Mouse (Mus musculus) right cerebral cortex, postnatal 14 days (tissue): ENCODE data around the gene Snca.
"Not testable (repeated sequence)": the region's sequence is repeated elsewhere in the genome, so short reads cannot be mapped to it uniquely, and the experiment has no call there.

ENCODE experiments used
- DNase-seq: peaks from one replicate; pipeline ENCODE4 v3.0.0; 2022

Snca gene

DNA sequence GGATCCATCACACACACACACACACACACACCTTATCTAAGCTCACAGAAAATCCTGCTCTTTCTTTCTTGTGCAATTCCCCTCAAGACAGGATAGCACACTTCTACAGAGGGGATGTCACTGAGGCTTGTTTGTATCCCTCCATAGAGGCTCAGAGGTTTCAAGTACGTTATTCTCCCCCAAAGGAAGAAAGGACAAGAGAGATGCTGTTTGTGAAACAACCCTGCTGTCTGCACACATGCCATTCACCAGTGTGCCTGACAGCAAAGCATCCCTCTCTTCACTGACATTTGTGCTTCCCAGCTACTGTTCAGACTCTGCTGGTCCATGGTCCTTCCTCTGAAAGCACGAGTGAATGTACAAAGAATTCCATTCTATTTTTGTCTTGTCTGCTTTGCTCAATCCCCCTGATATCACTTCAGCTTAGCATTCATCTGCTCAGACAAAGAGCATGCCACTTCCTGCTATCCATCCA is 119.6 kb downstream of the Snca start:
- DNase-seq, result no peak

GRCm38 (mm10) chr6:60698072-60698471 is 131.6 kb downstream of the Snca start:
- DNase-seq, result no peak

GRCm38 (mm10) chr6:60687048-60687447 is 142.6 kb downstream of the Snca start:
- not testable (repeated sequence) for DNase-seq

GRCm38 (mm10) chr6:60682233-60682632 is 147.4 kb downstream of the Snca start:
- DNase-seq, result no peak
